Mouse (Mus musculus) brown adipose tissue, adult 24 weeks (tissue): ENCODE results near the gene Specc1. TPM values are rescaled to one million over a fixed set of nuclear protein-coding genes. Genes with fewer than 3 reads are reported as not detected.

ENCODE experiments used
- H3K27ac ChIP-seq: fragments of 200-500 bp; replicated peaks from 2 replicates; pipeline ENCODE4 v1.5.1; 2012; ENCODE audit warnings: low read depth, mild to moderate bottlenecking, low read length
- H3K4me1 ChIP-seq: fragments of 200-500 bp; 2 replicates; pipeline ENCODE4 v1.6.1; 2012; ENCODE audit warnings: low read length, mixed read lengths; ENCODE audit not compliant: control insufficient read depth, insufficient read depth, insufficient read length
- H3K4me3 ChIP-seq: fragments of 200-500 bp; 2 replicates; pipeline ENCODE4 v1.5.1; 2012; ENCODE audit warnings: low read depth, mild to moderate bottlenecking, low read length, moderate library complexity; ENCODE audit not compliant: insufficient read depth
- polyA plus RNA-seq: library from polyadenylated mRNA; stranded (reverse); fragments of >200 nt; gene quantifications from 2 replicates; pipeline ENCODE4 v1.2.4, GENCODE M21; 2012; ENCODE audit not compliant: missing spikeins, insufficient read depth, insufficient read length

Specc1 gene
- polyA plus RNA-seq, 1 experiment, result 2.5 TPM

GRCm38 (mm10) chr11:62018315-62019205, 62.0 kb downstream of the Specc1 start:
- Histone ChIP-seq H3K4me1 (peaks cover 9% of the 10 kb centered on the region; the same call in 1 of the 2 replicates), H3K4me3 (no peak overlapping the region), H3K27ac (no peak overlapping the region)

- H3K27ac ChIP-seq, result no peak overlapping the region
- no peak overlapping the region for H3K4me3 ChIP-seq
- H3K4me1 ChIP-seq, result peaks cover 12% of the 10 kb centered on the region; the same call in 1 of the 2 replicates
These were observed 63.3 kb downstream of the Specc1 start for GRCm38 (mm10) chr11:62019857-62020256.

- no peak overlapping the region for H3K4me3 ChIP-seq
These were observed 64.3 kb downstream of the Specc1 start for GRCm38 (mm10) chr11:62020898-62021297.

GRCm38 (mm10) chr11:62022105-62022504, 65.5 kb downstream of the Specc1 start:
- peak overlapping the region; percentile 29; the same call in 1 of the 2 replicates for H3K27ac ChIP-seq
- no peak overlapping the region for H3K4me3 ChIP-seq
- peaks cover 12% of the 10 kb centered on the region; the same call in 1 of the 2 replicates for H3K4me1 ChIP-seq

More at GRCm38 (mm10) chr11:62020898-62021297, 64.3 kb downstream of the Specc1 start:
- no peak overlapping the region for H3K27ac ChIP-seq
- peaks cover 12% of the 10 kb centered on the region; the same call in 1 of the 2 replicates for H3K4me1 ChIP-seq

- Histone ChIP-seq H3K27ac (peak overlapping the region; percentile 74), H3K4me3 (no peak overlapping the region), H3K4me1 (peaks cover 12% of the 10 kb centered on the region; the same call in 1 of the 2 replicates)
These were observed 66.3 kb downstream of the Specc1 start for GRCm38 (mm10) chr11:62022718-62023493.

GRCm38 (mm10) chr11:62023494-62024233, 67.1 kb downstream of the Specc1 start:
- no peak overlapping the region for H3K4me3 ChIP-seq
- peak overlapping the region; percentile 74 for H3K27ac ChIP-seq
- peaks cover 12% of the 10 kb centered on the region; the same call in 1 of the 2 replicates for H3K4me1 ChIP-seq

GRCm38 (mm10) chr11:62024234-62024601, 67.7 kb downstream of the Specc1 start:
- H3K4me1 ChIP-seq, result peaks cover 12% of the 10 kb centered on the region; the same call in 1 of the 2 replicates
- H3K27ac ChIP-seq, result peak overlapping the region; percentile 74
- H3K4me3 ChIP-seq, result no peak overlapping the region

- H3K4me1 ChIP-seq, result peaks cover 12% of the 10 kb centered on the region; the same call in 1 of the 2 replicates
- peak overlapping the region; percentile 50 for H3K27ac ChIP-seq
These were observed 68.4 kb downstream of the Specc1 start for GRCm38 (mm10) chr11:62024952-62025351.

GRCm38 (mm10) chr11:62025770-62026169, 69.2 kb downstream of the Specc1 start:
- H3K27ac ChIP-seq, result no peak overlapping the region
- H3K4me3 ChIP-seq, result no peak overlapping the region
- H3K4me1 ChIP-seq, result peaks cover 12% of the 10 kb centered on the region; the same call in 1 of the 2 replicates

More at GRCm38 (mm10) chr11:62024952-62025351, 68.4 kb downstream of the Specc1 start:
- no peak overlapping the region for H3K4me3 ChIP-seq

- Histone ChIP-seq H3K4me1 (peaks cover 12% of the 10 kb centered on the region; the same call in 1 of the 2 replicates), H3K27ac (no peak overlapping the region), H3K4me3 (no peak overlapping the region)
These were observed 69.8 kb downstream of the Specc1 start for GRCm38 (mm10) chr11:62026345-62026815.

- Histone ChIP-seq H3K4me1 (peaks cover 10% of the 10 kb centered on the region; the same call in 1 of the 2 replicates), H3K4me3 (no peak overlapping the region), H3K27ac (no peak overlapping the region)
These were observed 70.7 kb downstream of the Specc1 start for GRCm38 (mm10) chr11:62027271-62027670.

GRCm38 (mm10) chr11:62027705-62028104, 71.1 kb downstream of the Specc1 start:
- H3K27ac ChIP-seq, result no peak overlapping the region
- H3K4me1 ChIP-seq, result peaks cover 10% of the 10 kb centered on the region; the same call in 1 of the 2 replicates
- no peak overlapping the region for H3K4me3 ChIP-seq

GRCm38 (mm10) chr11:62029171-62029570, 72.6 kb downstream of the Specc1 start:
- Histone ChIP-seq H3K27ac (no peak overlapping the region), H3K4me3 (no peak overlapping the region), H3K4me1 (0 out of 2 replicates have a peak, but pooled peaks cover 2% of the 10 kb centered on the region)

GRCm38 (mm10) chr11:62034564-62034963, 78.0 kb downstream of the Specc1 start:
- no peak overlapping the region for H3K27ac ChIP-seq
- no peak overlapping the region for H3K4me3 ChIP-seq
- no peaks in the 10 kb centered on the region for H3K4me1 ChIP-seq
